Mouse (Mus musculus): ENCODE results near the gene Gm14399.
"Not testable (repeated sequence)": the region's sequence is repeated elsewhere in the genome, so short reads cannot be mapped to it uniquely, and the experiment has no call there.

DNA sequence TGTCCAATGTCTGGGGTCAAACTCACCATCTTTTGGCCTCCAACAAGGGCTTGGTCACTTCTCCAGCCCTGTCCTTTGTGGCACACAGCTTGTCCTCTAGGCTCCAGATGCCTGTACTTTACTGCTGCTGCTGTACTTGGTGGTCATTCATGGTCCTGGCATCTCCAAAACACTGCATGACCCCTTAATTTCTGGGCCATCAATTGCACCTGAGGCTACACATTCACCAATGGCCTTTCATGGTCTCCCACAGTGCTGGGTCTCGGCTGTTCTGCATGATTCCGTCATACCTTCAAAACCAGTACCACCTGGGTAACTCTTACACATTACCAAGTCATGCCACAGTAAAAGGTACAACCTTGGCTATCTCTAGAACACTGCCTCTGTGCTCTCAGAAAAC is 25.1 kb upstream of the Gm14399 start:
- TF ChIP-seq EP300 (IDR thresholded peaks at IDR 0.05; ENCODE audit: low read depth in 1 of 2, low read length in 2 of 2); POLR2AphosphoS2 (IDR thresholded peaks at IDR 0.05; ENCODE audit: low read length); MYC (IDR thresholded peaks at IDR 0.05; ENCODE audit: low read depth, low read length); JUND (IDR thresholded peaks at IDR 0.05; ENCODE audit: low read depth, low read length); USF1 (IDR thresholded peaks at IDR 0.05; ENCODE audit: low read depth, low read length); POLR2A (IDR thresholded peaks at IDR 0.05; ENCODE audit: control insufficient read depth in 1 of 2, insufficient read depth in 1 of 2, low read depth in 1 of 2, low read length in 2 of 2, poor library complexity in 1 of 2); CTCF (IDR thresholded peaks at IDR 0.05 in 2 of 3, conservative IDR thresholded peaks at IDR 0.05 in 1 of 3; ENCODE audit: control insufficient read depth in 1 of 3, insufficient read depth in 1 of 3, low read depth in 2 of 3, low read length in 3 of 3, poor library complexity in 1 of 3, severe bottlenecking in 1 of 3); MEF2A (IDR thresholded peaks at IDR 0.05; ENCODE audit: extremely low read depth, insufficient replicate concordance, low read depth, low read length, poor library complexity, severe bottlenecking); CHD2 (IDR thresholded peaks at IDR 0.05; ENCODE audit: low read length); E2F4 (IDR thresholded peaks at IDR 0.05; ENCODE audit: borderline replicate concordance, low read depth, low read length); HCFC1 (IDR thresholded peaks at IDR 0.05; ENCODE audit: low read depth, low read length); SMC3 (IDR thresholded peaks at IDR 0.05; ENCODE audit: low read depth, low read length): not testable (repeated sequence)
